Mouse (Mus musculus) MEL (cell line): ENCODE data around the gene Muc2.
A peak's percentile ranks its signal among the peaks of the same experiment; 100 is the strongest.

ENCODE experiments used
- CHD2 ChIP-seq: IDR thresholded peaks from 2 replicates; pipeline ENCODE4 v1.6.1; 2011; ENCODE audit warnings: low read length, improper control_type of control experiment
- CTCF ChIP-seq, 3 experiments: IDR thresholded peaks in 2 of 3; conservative IDR thresholded peaks in 1 of 3; 2 replicates each; pipeline ENCODE4 v1.5.1; 2011 to 2012; ENCODE audit warnings: low read length in 3 of 3, low read depth in 2 of 3, mild to moderate bottlenecking in 2 of 3, improper control_type of control experiment in 1 of 3, inconsistent platforms in 1 of 3, mixed read lengths in 1 of 3, moderate library complexity in 1 of 3; ENCODE audit not compliant: control insufficient read depth in 1 of 3, insufficient read depth in 1 of 3, poor library complexity in 1 of 3, severe bottlenecking in 1 of 3
- EP300 ChIP-seq, 2 experiments: IDR thresholded peaks; 2 replicates each; pipeline ENCODE4 v1.6.1; 2011; ENCODE audit warnings: improper control_type of control experiment in 2 of 2, low read length in 2 of 2, low read depth in 1 of 2, mild to moderate bottlenecking in 1 of 2
- POLR2A ChIP-seq, 2 experiments: IDR thresholded peaks; 2 replicates each; pipeline ENCODE4 v1.6.1; 2011 to 2012; ENCODE audit warnings: low read length in 2 of 2, mild to moderate bottlenecking in 2 of 2, control low read depth in 1 of 2, improper control_type of control experiment in 1 of 2, low read depth in 1 of 2, moderate library complexity in 1 of 2; ENCODE audit not compliant: control insufficient read depth in 1 of 2, insufficient read depth in 1 of 2, poor library complexity in 1 of 2
- TBP ChIP-seq: IDR thresholded peaks from 2 replicates; pipeline ENCODE4 v1.8.0; 2011; ENCODE audit warnings: low read depth, low read length, improper control_type of control experiment
- ZKSCAN1 ChIP-seq: IDR thresholded peaks from 2 replicates; pipeline ENCODE4 v1.6.1; 2012; ENCODE audit warnings: low read depth, mild to moderate bottlenecking, inconsistent platforms, low read length, improper control_type of control experiment, moderate library complexity

DNA sequence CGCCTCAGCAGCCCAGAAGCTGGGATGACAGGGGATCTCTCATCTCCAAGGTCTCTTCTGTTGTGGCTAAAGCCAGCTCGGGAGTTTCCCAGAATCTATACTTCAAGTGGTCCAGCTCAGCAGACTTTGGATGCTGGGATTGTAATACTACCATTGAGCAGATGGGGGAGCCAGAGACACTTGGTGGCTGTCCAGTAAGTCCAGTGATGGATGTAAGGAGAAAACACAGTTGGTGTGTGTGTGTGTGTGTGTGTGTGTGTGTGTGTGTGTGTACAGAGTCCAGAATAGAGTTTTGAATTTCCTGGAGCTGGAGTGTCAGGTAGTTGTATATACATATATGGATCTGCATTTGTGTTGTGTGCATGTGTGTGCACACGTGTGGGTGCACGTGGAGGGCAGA, 65.7 kb downstream of the Muc2 start:
- TF ChIP-seq EP300 (IDR thresholded peaks at IDR 0.05; ENCODE audit: low read depth in 1 of 2, low read length in 2 of 2) (no peak), CHD2 (no peak), POLR2A (IDR thresholded peaks at IDR 0.05; ENCODE audit: control insufficient read depth in 1 of 2, insufficient read depth in 1 of 2, low read depth in 1 of 2, low read length in 2 of 2, poor library complexity in 1 of 2) (no peak), TBP (no peak), ZKSCAN1 (no peak), CTCF (IDR thresholded peaks at IDR 0.05 in 2 of 3, conservative IDR thresholded peaks at IDR 0.05 in 1 of 3; ENCODE audit: control insufficient read depth in 1 of 3, insufficient read depth in 1 of 3, low read depth in 2 of 3, low read length in 3 of 3, poor library complexity in 1 of 3, severe bottlenecking in 1 of 3) (peak; percentile 78 to 94 (median 86))
